Mouse (Mus musculus): ENCODE data around the gene Ttc39b. TPM values are rescaled to one million over a fixed set of nuclear protein-coding genes. Genes with fewer than 3 reads are reported as not detected.
A peak's percentile ranks its signal among the peaks of the same experiment; 100 is the strongest.

The Ttc39b gene
- polyA plus RNA-seq, 1 experiment from 2014 or later: 15.7 TPM

DNA sequence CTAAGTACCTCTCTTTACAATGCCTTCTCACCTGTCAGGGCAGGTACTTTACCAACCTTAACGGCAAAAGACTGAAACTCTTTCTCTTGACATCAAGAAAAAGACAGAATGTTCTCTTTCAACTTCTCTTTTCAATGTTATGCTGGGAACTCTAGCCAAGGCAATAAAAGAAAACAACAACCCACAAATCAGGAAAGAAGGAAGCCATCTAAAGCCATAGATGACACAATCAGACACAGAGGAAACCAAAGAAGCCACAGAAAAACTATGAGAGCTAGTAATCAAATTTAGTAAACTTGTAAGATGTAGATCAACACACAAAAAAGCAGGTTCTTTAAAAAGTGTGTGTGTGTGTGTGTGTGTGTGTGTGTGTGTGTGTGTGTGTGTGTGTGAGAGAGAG, 15.3 kb upstream of the Ttc39b start:
- TF ChIP-seq CTCF (IDR thresholded peaks at IDR 0.05; ENCODE audit: low read depth) (no peak), EP300 (optimal IDR thresholded peaks at IDR 0.05) (no peak)
- Histone ChIP-seq H3K9ac (ENCODE audit: low read length) (no peak overlapping the region), H3K4me3 (ENCODE audit: low read depth, low read length) (no peak overlapping the region), H3K27ac (replicated peaks) (no peak overlapping the region), H3K36me3 (ENCODE audit: control insufficient read depth, insufficient read depth, low read length) (no peaks in the 10 kb centered on the region), H3K27me3 (ENCODE audit: control insufficient read depth, insufficient read depth, low read length) (no peaks in the 10 kb centered on the region), H3K4me1 (replicated peaks; ENCODE audit: control insufficient read depth, insufficient read depth) (no peaks in the 10 kb centered on the region; the same call in 1 of the 2 replicates), H3K4me2 (replicated peaks; ENCODE audit: low read depth) (no peak overlapping the region), H3K9me3 (ENCODE audit: control insufficient read depth, low read length) (no peaks in the 10 kb centered on the region)
- WGBS: 73% methylated on average over 1 of the region's 1 CpGs
- ATAC-seq (ENCODE audit: low FRiP score, low TSS enrichment): no peak
- no peak for DNase-seq (ENCODE audit: low spot score)

- Histone ChIP-seq H3K36me3 (ENCODE audit: control insufficient read depth, insufficient read depth, low read length) (no peaks in the 10 kb centered on the region), H3K4me2 (replicated peaks; ENCODE audit: low read depth) (no peak overlapping the region), H3K4me1 (replicated peaks; ENCODE audit: control insufficient read depth, insufficient read depth) (no peaks in the 10 kb centered on the region; the same call in 1 of the 2 replicates), H3K9ac (ENCODE audit: low read length) (no peak overlapping the region), H3K27ac (replicated peaks) (no peak overlapping the region), H3K27me3 (ENCODE audit: control insufficient read depth, insufficient read depth, low read length) (no peaks in the 10 kb centered on the region), H3K9me3 (ENCODE audit: control insufficient read depth, low read length) (no peaks in the 10 kb centered on the region), H3K4me3 (ENCODE audit: low read depth, low read length) (no peak overlapping the region)
- ATAC-seq (ENCODE audit: low FRiP score, low TSS enrichment): no peak
- 53% methylated on average over 3 of the region's 3 CpGs for WGBS
- TF ChIP-seq CTCF (IDR thresholded peaks at IDR 0.05; ENCODE audit: low read depth) (no peak), EP300 (optimal IDR thresholded peaks at IDR 0.05) (no peak)
- DNase-seq (ENCODE audit: low spot score): no peak
Measured at GRCm38 (mm10) chr4:83337717-83338116, 13.7 kb upstream of the Ttc39b start.

DNA sequence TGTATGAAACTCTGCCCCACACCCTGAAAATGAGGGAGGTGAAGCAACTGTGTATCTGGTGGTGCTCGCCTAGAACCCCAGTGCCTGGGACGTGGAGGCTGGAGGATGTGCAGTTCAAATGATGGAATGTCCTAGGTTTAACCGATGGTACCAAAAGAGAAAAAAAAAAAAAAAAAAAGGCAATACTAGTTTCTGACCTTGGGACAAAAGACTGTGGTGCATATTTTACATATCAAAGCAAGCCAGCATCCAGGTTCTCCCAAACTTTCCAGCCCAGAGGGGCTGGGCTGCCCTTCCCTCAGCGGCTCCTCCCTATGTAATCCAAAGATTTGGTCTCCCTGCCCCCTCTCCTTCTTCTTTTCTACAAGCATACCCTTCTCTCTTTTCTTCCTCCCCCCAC, 6.3 kb upstream of the Ttc39b start:
- TF ChIP-seq EP300 (optimal IDR thresholded peaks at IDR 0.05): no peak
- no peak for TF ChIP-seq CTCF (IDR thresholded peaks at IDR 0.05; ENCODE audit: low read depth)
- Histone ChIP-seq H3K27ac (replicated peaks) (no peak overlapping the region), H3K27me3 (ENCODE audit: control insufficient read depth, insufficient read depth, low read length) (no peaks in the 10 kb centered on the region), H3K4me1 (replicated peaks; ENCODE audit: control insufficient read depth, insufficient read depth) (no peaks in the 10 kb centered on the region), H3K4me2 (replicated peaks; ENCODE audit: low read depth) (no peak overlapping the region), H3K9me3 (ENCODE audit: control insufficient read depth, low read length) (no peaks in the 10 kb centered on the region), H3K4me3 (ENCODE audit: low read depth, low read length) (no peak overlapping the region), H3K36me3 (ENCODE audit: control insufficient read depth, insufficient read depth, low read length) (no peaks in the 10 kb centered on the region), H3K9ac (ENCODE audit: low read length) (no peak overlapping the region)
- WGBS: 80% methylated on average over 4 of the region's 4 CpGs
- DNase-seq (ENCODE audit: low spot score) (no peak), ATAC-seq (ENCODE audit: low FRiP score, low TSS enrichment) (no peak)

- Histone ChIP-seq H3K4me3 (ENCODE audit: low read depth, low read length) (no peak overlapping the region), H3K4me2 (replicated peaks; ENCODE audit: low read depth) (no peak overlapping the region), H3K36me3 (ENCODE audit: control insufficient read depth, insufficient read depth, low read length) (no peaks in the 10 kb centered on the region), H3K9me3 (ENCODE audit: control insufficient read depth, low read length) (no peaks in the 10 kb centered on the region), H3K9ac (ENCODE audit: low read length) (no peak overlapping the region), H3K27ac (replicated peaks) (no peak overlapping the region), H3K4me1 (replicated peaks; ENCODE audit: control insufficient read depth, insufficient read depth) (no peaks in the 10 kb centered on the region), H3K27me3 (ENCODE audit: control insufficient read depth, insufficient read depth, low read length) (no peaks in the 10 kb centered on the region)
- ATAC-seq (ENCODE audit: low FRiP score, low TSS enrichment) (no peak), DNase-seq (ENCODE audit: low spot score) (no peak)
- TF ChIP-seq EP300 (optimal IDR thresholded peaks at IDR 0.05): no peak
- TF ChIP-seq CTCF (IDR thresholded peaks at IDR 0.05; ENCODE audit: low read depth): no peak
- WGBS: 67% methylated on average over 4 of the region's 4 CpGs
Measured at GRCm38 (mm10) chr4:83329615-83330014, 5.6 kb upstream of the Ttc39b start.

DNA sequence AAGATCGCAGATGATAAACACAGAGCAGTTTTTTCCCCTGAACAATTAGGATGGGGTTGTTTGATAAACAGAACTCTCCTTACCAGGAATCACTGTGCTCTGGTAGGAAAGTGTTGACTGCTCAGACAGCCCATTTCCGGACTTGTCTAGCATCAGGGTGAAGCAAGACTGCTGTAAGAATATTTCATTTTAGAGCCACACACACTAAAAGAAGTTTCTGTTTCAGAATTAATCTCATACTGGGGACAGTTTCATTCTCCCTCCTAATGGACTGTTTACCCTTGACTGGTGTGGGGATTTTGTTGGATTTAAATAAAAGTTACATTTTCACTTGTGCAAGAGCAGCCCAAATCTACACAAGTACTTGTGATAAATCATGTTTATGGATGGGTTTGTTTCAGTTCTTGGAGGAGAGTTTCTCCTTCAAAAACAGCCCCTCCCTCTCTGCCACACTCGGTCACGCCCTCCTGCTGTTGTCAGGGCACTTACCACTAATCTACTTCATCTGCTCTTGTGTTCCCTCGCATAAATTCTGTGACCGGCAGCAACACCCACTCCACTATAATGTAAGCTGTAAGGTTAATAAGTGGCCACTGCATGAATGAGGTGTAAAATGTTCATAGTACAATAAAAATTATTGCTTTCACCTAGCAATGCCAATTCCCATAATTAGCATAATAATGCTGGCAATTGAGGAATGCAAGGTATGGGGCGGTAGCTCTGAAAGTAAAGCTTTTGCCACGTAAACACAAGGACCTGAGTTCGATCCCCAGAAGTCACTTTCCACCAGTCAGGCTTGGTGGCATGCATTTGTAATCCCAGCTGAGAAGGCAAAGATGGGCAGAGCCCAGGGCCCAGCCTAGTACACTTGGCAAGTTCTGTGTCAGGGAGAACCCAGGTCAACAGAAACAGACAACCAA, 4.2 kb upstream of the Ttc39b start:
- no peak for ATAC-seq (ENCODE audit: low FRiP score, low TSS enrichment)

DNA sequence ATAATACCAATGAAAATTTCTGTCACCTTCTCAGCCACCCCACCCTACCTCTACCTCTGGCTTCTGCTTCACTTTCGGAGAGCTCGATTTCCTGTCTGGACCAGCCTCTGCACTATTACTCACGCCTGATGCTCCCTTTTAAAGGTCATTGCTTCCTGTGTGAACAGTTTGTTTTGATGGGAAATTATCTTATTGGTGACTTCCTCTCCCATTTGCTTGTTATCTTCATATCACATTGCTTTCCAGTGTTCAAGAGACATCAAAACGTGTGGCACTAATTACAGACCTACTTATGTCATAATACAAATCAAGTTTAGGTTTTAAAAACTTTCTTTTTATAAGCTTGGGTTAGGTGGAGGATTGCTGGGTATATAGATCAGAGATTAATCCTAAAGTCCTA, 3.5 kb upstream of the Ttc39b start:
- Histone ChIP-seq H3K27ac (replicated peaks) (no peak overlapping the region), H3K4me2 (replicated peaks; ENCODE audit: low read depth) (no peak overlapping the region)
- 52% methylated on average over 4 of the region's 4 CpGs for WGBS

More for the DNA sequence above, 4.2 kb upstream of the Ttc39b start:
- Histone ChIP-seq H3K4me1 (replicated peaks; ENCODE audit: control insufficient read depth, insufficient read depth) (no peaks in the 10 kb centered on the region), H3K27ac (replicated peaks) (0 out of 2 replicates have a peak overlapping the region, but pooled peaks have one; percentile 24), H3K4me3 (ENCODE audit: low read depth, low read length) (no peak overlapping the region), H3K4me2 (replicated peaks; ENCODE audit: low read depth) (0 out of 2 replicates have a peak overlapping the region, but pooled peaks have one; percentile 2), H3K27me3 (ENCODE audit: control insufficient read depth, insufficient read depth, low read length) (no peaks in the 10 kb centered on the region), H3K36me3 (ENCODE audit: control insufficient read depth, insufficient read depth, low read length) (no peaks in the 10 kb centered on the region), H3K9me3 (ENCODE audit: control insufficient read depth, low read length) (no peaks in the 10 kb centered on the region), H3K9ac (ENCODE audit: low read length) (no peak overlapping the region)
- no peak for DNase-seq (ENCODE audit: low spot score)
- TF ChIP-seq CTCF (IDR thresholded peaks at IDR 0.05; ENCODE audit: low read depth) (no peak), EP300 (optimal IDR thresholded peaks at IDR 0.05) (no peak)
- 28% methylated on average over 9 of the region's 9 CpGs for WGBS

More for the DNA sequence above, 3.5 kb upstream of the Ttc39b start:
- no peak for ATAC-seq (ENCODE audit: low FRiP score, low TSS enrichment)
- Histone ChIP-seq H3K4me1 (replicated peaks; ENCODE audit: control insufficient read depth, insufficient read depth) (0 out of 2 replicates have a peak, but pooled peaks cover 4% of the 10 kb centered on the region), H3K4me3 (ENCODE audit: low read depth, low read length) (no peak overlapping the region), H3K27me3 (ENCODE audit: control insufficient read depth, insufficient read depth, low read length) (no peaks in the 10 kb centered on the region), H3K9ac (ENCODE audit: low read length) (no peak overlapping the region), H3K36me3 (ENCODE audit: control insufficient read depth, insufficient read depth, low read length) (no peaks in the 10 kb centered on the region), H3K9me3 (ENCODE audit: control insufficient read depth, low read length) (no peaks in the 10 kb centered on the region)
- DNase-seq (ENCODE audit: low spot score): no peak
- TF ChIP-seq EP300 (optimal IDR thresholded peaks at IDR 0.05) (no peak), CTCF (IDR thresholded peaks at IDR 0.05; ENCODE audit: low read depth) (no peak)

Data from stomach, postnatal 0 days (tissue).